Mouse (Mus musculus) neural tube, embryonic 11.5 days (tissue): ENCODE results near the gene 1700057G04Rik. TPM values are rescaled to one million over a fixed set of nuclear protein-coding genes. Genes with fewer than 3 reads are reported as not detected.
"Not testable (repeated sequence)": the region's sequence is repeated elsewhere in the genome, so short reads cannot be mapped to it uniquely, and the experiment has no call there.

Experiments used
- ATAC-seq: fragments of 200-750 bp; cut with Nextera tagmentation; 2 replicates; pipeline ENCODE4 v1.8.0; 2017; ENCODE audit warnings: moderate number of reproducible peaks, mild to moderate bottlenecking, moderate TSS enrichment, moderate library complexity; ENCODE audit not compliant: insufficient read depth, low FRiP score, low TSS enrichment
- DNase-seq: peaks from one replicate; pipeline ENCODE4 v3.0.0-alpha.2; 2015; ENCODE audit warnings: low spot score
- H3K27ac ChIP-seq: fragments of 300-500 bp; sonication (generic); 2 replicates; pipeline ENCODE4 v1.5.1; 2014; ENCODE audit warnings: low read depth, mild to moderate bottlenecking, low read length
- H3K27me3 ChIP-seq: fragments of 300-500 bp; sonication (generic); 2 replicates; pipeline ENCODE4 v1.6.1; 2014; ENCODE audit warnings: mild to moderate bottlenecking, low read length, mixed read lengths; ENCODE audit not compliant: control insufficient read depth, insufficient read depth
- H3K36me3 ChIP-seq: fragments of 300-500 bp; sonication (generic); 2 replicates; pipeline ENCODE4 v1.6.1; 2014; ENCODE audit warnings: mild to moderate bottlenecking, low read length, moderate library complexity, mixed read lengths; ENCODE audit not compliant: control insufficient read depth, insufficient read depth
- H3K4me1 ChIP-seq: fragments of 300-500 bp; sonication (generic); 2 replicates; pipeline ENCODE4 v1.6.1; 2014; ENCODE audit warnings: low read length, mixed read lengths; ENCODE audit not compliant: control insufficient read depth, insufficient read depth
- H3K4me2 ChIP-seq: fragments of 300-500 bp; sonication (generic); 2 replicates; pipeline ENCODE4 v1.6.1; 2014; ENCODE audit warnings: low read depth, mild to moderate bottlenecking, moderate library complexity
- H3K4me3 ChIP-seq: fragments of 300-500 bp; sonication (generic); 2 replicates; pipeline ENCODE4 v1.5.1; 2014; ENCODE audit warnings: low read depth, low read length
- H3K9ac ChIP-seq: fragments of 300-500 bp; sonication (generic); 2 replicates; pipeline ENCODE4 v1.6.1; 2014; ENCODE audit warnings: mild to moderate bottlenecking, low read length
- H3K9me3 ChIP-seq: fragments of 300-500 bp; sonication (generic); 2 replicates; pipeline ENCODE4 v1.6.1; 2016; ENCODE audit warnings: low read length; ENCODE audit not compliant: control insufficient read depth
- WGBS: fragments of 180-500 bp; shearing (Covaris S2); extraction: QIAGEN DNeasy Blood & Tissue Kit; methylation state at CpG from one replicate; pipeline ENCODE4 v1.1.7; 2014; 5-methylcytosine and 5-hydroxymethylcytosine counted together
- polyA plus RNA-seq: library from polyadenylated mRNA; unstranded; fragments of >200 nt; fragmentation: Nextera tagmentation; extraction: Ambion mirVana; gene quantifications from 2 replicates; pipeline ENCODE4 v1.2.1, GENCODE M21; 2014

Gene 1700057G04Rik
- polyA plus RNA-seq, 1 experiment from 2014 or later: not detected

DNA sequence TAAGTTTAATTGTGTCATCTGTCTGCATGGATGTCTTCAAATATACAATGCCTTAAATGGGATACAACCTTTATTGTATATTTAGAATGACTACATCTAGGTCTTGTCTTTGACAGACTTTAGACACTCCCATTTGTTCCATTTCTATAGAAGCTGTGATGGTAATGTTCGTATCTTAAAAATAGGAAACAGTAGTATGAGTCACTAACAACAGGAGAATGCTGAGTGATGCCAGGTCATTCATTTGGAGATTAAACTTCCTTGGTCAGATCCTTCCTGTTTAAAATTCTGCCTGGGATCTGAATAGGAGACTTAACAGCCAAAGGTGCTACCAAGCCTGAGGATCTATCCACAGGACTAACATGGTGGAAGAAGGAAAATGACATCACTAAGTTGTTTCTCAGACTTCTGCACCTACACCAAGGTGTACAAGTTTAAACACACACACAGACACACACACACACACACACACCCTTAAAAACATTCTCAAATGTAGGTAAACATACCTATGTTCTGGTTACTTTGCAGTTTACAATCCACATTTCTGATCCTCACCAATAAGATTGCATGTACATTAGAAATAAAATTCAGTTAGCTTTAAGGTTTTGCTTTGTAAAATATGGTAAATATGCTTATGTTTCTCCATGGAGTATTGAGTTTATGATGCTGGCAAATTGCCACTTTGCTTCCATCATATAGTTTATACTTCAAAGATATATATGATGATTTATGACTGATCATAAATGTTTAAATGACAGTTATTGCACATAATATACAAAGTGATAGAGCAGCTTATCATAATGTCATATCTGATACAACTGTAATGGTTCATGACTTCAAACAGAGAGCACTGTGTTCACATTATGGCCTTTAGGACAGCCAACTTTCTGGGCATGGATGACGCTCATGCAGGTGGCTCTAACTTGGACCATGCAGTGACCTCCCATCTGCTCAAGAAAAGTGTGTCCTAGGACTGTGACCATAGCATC is 15.3 kb upstream of the 1700057G04Rik start:
- Histone ChIP-seq H3K4me2 (no peak overlapping the region), H3K4me1 (no peaks in the 10 kb centered on the region), H3K9me3 (no peaks in the 10 kb centered on the region), H3K36me3 (no peaks in the 10 kb centered on the region), H3K4me3 (no peak overlapping the region), H3K9ac (no peak overlapping the region), H3K27ac (no peak overlapping the region), H3K27me3 (no peaks in the 10 kb centered on the region)
- DNase-seq: no peak
- no peak for ATAC-seq
- 91% methylated on average over 2 of the region's 2 CpGs for WGBS

DNA sequence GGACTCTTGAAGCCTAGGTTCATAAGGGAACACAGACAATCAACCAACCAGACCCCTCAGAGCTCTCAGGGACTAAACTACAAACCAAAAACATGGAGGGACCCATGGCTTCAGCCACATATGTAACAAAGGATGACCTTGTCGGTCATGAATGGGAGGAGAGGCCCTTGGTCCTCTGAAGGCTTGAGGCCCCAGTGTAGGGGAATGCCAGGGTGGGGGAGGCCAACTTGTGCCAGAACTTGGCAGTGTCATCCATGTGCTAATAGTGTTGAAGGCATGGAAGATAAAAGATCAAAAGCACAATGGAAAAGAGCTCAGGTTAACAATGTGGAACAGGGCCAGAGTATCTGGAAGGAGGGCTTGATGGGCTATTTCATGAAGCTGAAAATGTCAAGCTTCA is 10.9 kb upstream of the 1700057G04Rik start:
- Histone ChIP-seq H3K27me3 (no peaks in the 10 kb centered on the region), H3K9me3 (no peaks in the 10 kb centered on the region), H3K36me3 (no peaks in the 10 kb centered on the region), H3K27ac (no peak overlapping the region), H3K9ac (no peak overlapping the region), H3K4me2 (no peak overlapping the region), H3K4me1 (no peaks in the 10 kb centered on the region), H3K4me3 (no peak overlapping the region)
- 63% methylated on average over 1 of the region's 1 CpGs for WGBS
- DNase-seq (no peak), ATAC-seq (no peak)

DNA sequence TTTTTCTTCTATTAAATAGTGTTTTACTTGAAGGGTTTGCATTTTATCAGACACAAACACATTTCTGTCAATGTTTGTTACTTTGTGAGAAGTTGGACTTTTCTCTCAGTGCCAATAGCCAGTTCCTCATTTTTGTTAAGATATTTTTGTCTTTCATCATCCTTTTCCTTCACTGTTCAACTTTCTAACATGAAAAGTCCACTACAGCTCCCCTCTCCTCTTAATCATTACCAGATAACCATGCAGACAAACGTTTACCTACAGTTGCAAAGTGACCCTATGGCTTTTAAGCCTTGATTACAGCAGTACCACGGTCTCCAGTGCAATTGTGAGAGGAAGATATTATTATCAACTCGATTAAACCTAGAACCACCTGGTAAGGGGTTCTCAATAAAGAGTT is 8.0 kb upstream of the 1700057G04Rik start:
- no peaks in the 10 kb centered on the region for H3K36me3 ChIP-seq
- no peak overlapping the region for H3K4me3 ChIP-seq
- DNase-seq (no peak), ATAC-seq (no peak)
- WGBS: 75% methylated on average over 3 of the region's 3 CpGs
- H3K4me1 ChIP-seq: no peaks in the 10 kb centered on the region
- H3K9ac ChIP-seq: no peak overlapping the region
- no peak overlapping the region for H3K27ac ChIP-seq
- H3K4me2 ChIP-seq: no peak overlapping the region
- no peaks in the 10 kb centered on the region for H3K9me3 ChIP-seq
- H3K27me3 ChIP-seq: no peaks in the 10 kb centered on the region

DNA sequence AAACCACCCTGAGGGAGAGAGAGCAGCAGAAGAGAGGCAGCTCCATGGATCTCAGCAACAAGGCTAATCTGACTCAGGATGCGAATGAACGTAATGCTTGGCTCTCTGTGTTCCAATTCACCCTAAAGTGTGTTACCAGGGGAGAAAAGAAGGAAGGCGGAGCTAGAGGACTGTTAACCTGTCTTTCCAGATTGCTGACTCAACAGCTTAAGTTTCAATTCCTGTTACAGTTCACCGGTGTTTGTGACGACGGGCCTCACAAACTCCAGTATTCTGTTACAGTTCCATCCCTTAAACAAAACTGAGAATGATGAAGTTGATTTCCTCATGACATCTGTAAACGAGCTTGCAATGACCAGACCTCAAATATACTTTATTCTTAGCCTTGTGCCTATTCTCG is 4.1 kb upstream of the 1700057G04Rik start:
- no peak overlapping the region for H3K27ac ChIP-seq
- no peak overlapping the region for H3K4me2 ChIP-seq
- H3K4me1 ChIP-seq: no peaks in the 10 kb centered on the region
- H3K4me3 ChIP-seq: no peak overlapping the region
- H3K36me3 ChIP-seq: no peaks in the 10 kb centered on the region
- ATAC-seq (no peak), DNase-seq (no peak)
- no peak overlapping the region for H3K9ac ChIP-seq
- 81% methylated on average over 8 of the region's 8 CpGs for WGBS
- no peaks in the 10 kb centered on the region for H3K9me3 ChIP-seq
- H3K27me3 ChIP-seq: no peaks in the 10 kb centered on the region

DNA sequence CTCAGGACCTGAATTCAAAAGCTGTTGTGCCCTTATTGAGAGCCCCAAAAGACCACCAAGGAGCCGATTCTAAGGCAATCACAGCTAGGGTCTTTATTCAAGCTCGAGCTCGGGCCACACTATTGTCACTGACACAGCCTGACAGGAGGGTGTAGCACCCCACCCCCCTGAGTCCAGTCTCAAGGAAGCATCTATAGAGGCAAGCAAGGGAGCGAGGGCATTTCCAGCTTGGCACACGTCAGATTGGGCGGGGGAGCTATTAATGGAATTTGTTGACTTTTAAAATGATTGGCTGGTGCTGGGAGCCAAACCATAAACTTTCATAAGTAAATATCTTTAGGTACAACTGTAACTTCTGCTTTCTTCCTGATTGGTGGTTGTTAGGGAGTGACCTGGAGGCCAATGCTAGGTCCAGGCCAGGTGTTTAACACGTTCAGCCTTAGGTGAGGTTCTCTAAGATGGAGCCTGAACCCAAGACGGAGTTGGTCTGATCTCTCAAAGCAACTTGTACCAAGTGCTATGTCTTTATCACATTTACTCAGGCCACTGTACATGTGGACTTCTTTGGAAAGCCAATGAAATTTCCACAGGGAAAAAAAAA is 3.5 kb upstream of the 1700057G04Rik start:
- Histone ChIP-seq H3K27me3 (no peaks in the 10 kb centered on the region), H3K36me3 (no peaks in the 10 kb centered on the region), H3K4me1 (no peaks in the 10 kb centered on the region), H3K9ac (no peak overlapping the region), H3K27ac (no peak overlapping the region), H3K4me3 (no peak overlapping the region), H3K9me3 (no peaks in the 10 kb centered on the region), H3K4me2 (no peak overlapping the region)
- ATAC-seq: no peak
- WGBS: 75% methylated on average over 8 of the region's 8 CpGs
- DNase-seq: no peak

DNA sequence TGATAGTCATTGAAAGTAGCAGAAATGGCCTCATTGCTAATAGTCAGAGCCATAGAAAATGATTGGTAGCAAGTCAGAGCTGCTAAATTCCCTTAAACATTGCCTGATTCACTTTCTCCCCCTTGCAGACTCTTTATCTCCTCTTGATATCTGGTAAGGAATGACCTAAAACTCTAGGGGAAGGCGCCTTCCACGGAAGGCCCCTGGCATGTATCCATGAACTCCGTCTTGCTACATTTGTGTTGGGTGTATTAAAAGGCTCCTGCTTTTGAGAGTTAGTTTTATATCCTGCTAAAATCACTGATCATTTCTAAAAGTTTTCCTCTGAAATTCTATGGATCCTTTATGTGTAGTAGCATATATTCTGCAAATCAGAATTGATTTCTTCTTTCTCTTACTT is 7.6 kb downstream of the 1700057G04Rik start:
- H3K4me1 ChIP-seq: no peaks in the 10 kb centered on the region
- no peak for ATAC-seq
- H3K36me3 ChIP-seq: no peaks in the 10 kb centered on the region
- H3K9me3 ChIP-seq: no peaks in the 10 kb centered on the region
- no peak overlapping the region for H3K27ac ChIP-seq
- no peak overlapping the region for H3K4me2 ChIP-seq
- H3K4me3 ChIP-seq: no peak overlapping the region
- H3K9ac ChIP-seq: no peak overlapping the region
- no peaks in the 10 kb centered on the region for H3K27me3 ChIP-seq
- 96% methylated on average over 3 of the region's 3 CpGs for WGBS
- DNase-seq: no peak

DNA sequence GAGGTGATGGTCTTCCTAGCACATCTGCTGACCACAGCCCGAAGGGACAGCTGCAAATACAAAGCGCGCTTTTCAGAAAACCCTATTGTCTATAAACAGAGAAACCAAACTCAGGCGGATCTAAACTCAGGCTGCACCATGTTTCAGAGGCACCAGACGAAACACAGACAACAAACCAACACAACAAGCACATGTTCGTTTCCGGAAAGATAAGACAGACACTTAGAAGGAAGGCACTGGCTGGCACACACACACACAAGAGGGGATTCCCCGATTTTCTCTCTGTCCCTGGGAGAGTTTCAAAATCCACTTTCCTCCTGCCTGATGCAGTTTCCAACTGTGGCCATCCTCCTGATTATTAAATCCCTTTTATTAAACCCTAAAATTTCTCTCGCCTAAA is 16.8 kb downstream of the 1700057G04Rik start:
- H3K4me2 ChIP-seq, ATAC-seq, H3K4me3 ChIP-seq, H3K9ac ChIP-seq, H3K4me1 ChIP-seq, DNase-seq, H3K36me3 ChIP-seq, H3K27ac ChIP-seq, H3K27me3 ChIP-seq, H3K9me3 ChIP-seq: not testable (repeated sequence)
- 75% methylated on average over 9 of the region's 9 CpGs for WGBS

DNA sequence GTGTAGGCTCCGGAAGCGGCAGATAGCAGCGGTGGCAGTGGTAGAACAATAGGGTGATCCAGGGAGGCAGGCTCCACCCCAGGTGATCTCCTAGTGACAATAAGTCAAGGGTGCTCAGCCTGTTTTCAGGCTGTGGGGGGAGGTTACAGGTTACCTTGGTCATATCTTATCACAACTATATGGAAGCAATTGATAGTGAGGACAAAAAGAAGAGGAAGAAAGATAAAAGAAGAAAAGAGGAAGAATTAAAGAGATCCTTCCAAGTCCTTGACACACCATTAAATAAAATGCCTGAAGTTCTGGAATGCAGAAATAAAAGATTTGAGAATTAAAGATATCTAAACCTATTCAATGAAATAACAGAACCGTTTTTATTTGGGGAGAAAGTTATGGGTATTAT is 17.6 kb downstream of the 1700057G04Rik start:
- Histone ChIP-seq H3K27me3 (no peaks in the 10 kb centered on the region), H3K9ac (no peak overlapping the region), H3K9me3 (no peaks in the 10 kb centered on the region), H3K36me3 (no peaks in the 10 kb centered on the region), H3K4me3 (no peak overlapping the region), H3K4me2 (no peak overlapping the region), H3K4me1 (no peaks in the 10 kb centered on the region), H3K27ac (no peak overlapping the region)
- ATAC-seq (no peak), DNase-seq (no peak)
- whole genome bisulfite sequencing: 85% methylated on average over 4 of the region's 4 CpGs

DNA sequence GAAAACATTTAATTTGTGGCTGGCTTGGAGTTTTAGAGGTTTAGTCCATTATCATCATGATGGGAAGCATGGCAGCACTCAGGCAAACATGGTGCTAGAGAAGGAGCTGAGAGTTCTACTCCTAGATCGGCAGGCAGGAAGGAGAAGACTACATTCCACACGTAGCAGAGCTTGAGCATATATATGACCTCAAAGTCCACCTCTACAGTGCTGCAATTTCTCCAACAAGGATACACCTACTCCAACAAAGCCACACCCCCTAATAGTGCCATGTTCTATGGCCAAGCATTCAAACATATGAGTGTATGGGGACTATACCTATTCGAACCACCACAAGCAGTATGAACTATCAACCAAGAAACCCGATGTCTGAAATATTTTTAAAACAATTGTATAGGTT is 22.2 kb downstream of the 1700057G04Rik start:
- no peak overlapping the region for H3K9ac ChIP-seq
- no peaks in the 10 kb centered on the region for H3K36me3 ChIP-seq
- H3K4me3 ChIP-seq: no peak overlapping the region
- WGBS: 91% methylated on average over 4 of the region's 4 CpGs
- no peak overlapping the region for H3K27ac ChIP-seq
- no peaks in the 10 kb centered on the region for H3K9me3 ChIP-seq
- no peaks in the 10 kb centered on the region for H3K27me3 ChIP-seq
- H3K4me1 ChIP-seq: no peaks in the 10 kb centered on the region
- H3K4me2 ChIP-seq: no peak overlapping the region
- no peak for ATAC-seq
- no peak for DNase-seq
